Mouse (Mus musculus) cerebellum, adult 2 months (tissue): ENCODE measurements around the gene Hist1h1a.

Experiments
- CTCF ChIP-seq: fragments of 200-500 bp; IDR thresholded peaks from 2 replicates; pipeline ENCODE4 v1.5.1; 2011; ENCODE audit warnings: low read depth, mild to moderate bottlenecking, control low read depth, low read length, moderate library complexity, borderline replicate concordance; ENCODE audit not compliant: insufficient read depth
- POLR2A ChIP-seq: fragments of 200-500 bp; IDR thresholded peaks from 2 replicates; pipeline ENCODE4 v1.6.1; 2011; ENCODE audit warnings: low read length, control low read depth, borderline replicate concordance; ENCODE audit not compliant: insufficient read depth

DNA sequence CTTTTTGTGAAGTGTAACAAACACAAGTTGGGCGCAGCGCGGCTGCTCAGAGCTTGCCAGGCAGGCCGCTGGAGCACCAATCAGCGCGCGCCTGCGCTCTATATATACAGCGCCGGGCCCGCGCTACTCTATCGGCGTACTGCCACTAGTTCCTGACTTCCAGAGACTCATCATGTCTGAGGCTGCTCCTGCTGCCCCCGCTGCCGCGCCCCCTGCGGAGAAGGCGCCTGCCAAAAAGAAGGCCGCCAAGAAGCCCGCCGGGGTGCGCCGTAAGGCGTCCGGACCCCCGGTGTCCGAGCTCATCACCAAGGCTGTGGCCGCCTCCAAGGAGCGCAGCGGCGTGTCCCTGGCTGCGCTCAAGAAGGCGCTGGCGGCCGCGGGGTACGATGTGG is 24.8 kb upstream of the Hist1h1a start, which contains the start of gene Hist1h1c:
- no peak for TF ChIP-seq CTCF
- peak; percentile 51; the same call in 1 of the 2 replicates for TF ChIP-seq POLR2A
